Mouse (Mus musculus) G1E (cell line): Measurements from ENCODE around the gene Hist1h2ah. TPM values are rescaled to one million over a fixed set of nuclear protein-coding genes. Genes with fewer than 3 reads are reported as not detected.

ENCODE experiments used
- ATAC-seq: 2 replicates; pipeline ENCODE4 v1.8.0; 2016; ENCODE audit warnings: mild to moderate bottlenecking; ENCODE audit not compliant: insufficient number of reproducible peaks, poor library complexity, low FRiP score, severe bottlenecking; ENCODE audit errors: extremely low read depth
- DNase-seq: peaks from one replicate; pipeline ENCODE4 v3.0.0; 2012; ENCODE audit warnings: low spot score
- H3K27me3 ChIP-seq: 2 replicates; pipeline ENCODE4 v1.6.1; 2012; ENCODE audit warnings: mild to moderate bottlenecking, low read length, inconsistent platforms; ENCODE audit not compliant: insufficient read depth
- H3K36me3 ChIP-seq: replicated peaks from 2 replicates; pipeline ENCODE3; 2012; ENCODE audit warnings: mild to moderate bottlenecking, inconsistent platforms
- H3K4me1 ChIP-seq: 2 replicates; pipeline ENCODE4 v1.6.1; 2012; ENCODE audit warnings: low read depth, low read length, inconsistent platforms, mixed read lengths; ENCODE audit not compliant: insufficient read depth
- H3K4me3 ChIP-seq: 2 replicates; pipeline ENCODE4 v1.5.1; 2012; ENCODE audit warnings: low read depth, mild to moderate bottlenecking, inconsistent platforms, low read length, moderate library complexity, mixed read lengths
- H3K9me3 ChIP-seq: replicated peaks from 2 replicates; pipeline ENCODE4 v1.6.1; 2012; ENCODE audit warnings: inconsistent platforms
- CTCF ChIP-seq: IDR thresholded peaks from 2 replicates; pipeline ENCODE4 v1.5.1; 2012; ENCODE audit warnings: low read depth, low read length, inconsistent platforms, mixed read lengths
- GATA1 ChIP-seq: IDR thresholded peaks from 2 replicates; pipeline ENCODE4 v1.6.1; 2012; ENCODE audit warnings: borderline replicate concordance, low read length, inconsistent platforms, mixed read lengths
- GATA2 ChIP-seq: IDR thresholded peaks from 2 replicates; pipeline ENCODE4 v1.6.1; 2012; ENCODE audit warnings: low read depth, low read length, inconsistent platforms, borderline replicate concordance
- POLR2AphosphoS5 ChIP-seq: IDR thresholded peaks from 2 replicates; pipeline ENCODE4 v1.6.1; 2012; ENCODE audit warnings: low read depth, low read length, inconsistent platforms; ENCODE audit not compliant: insufficient replicate concordance
- TAL1 ChIP-seq: conservative IDR thresholded peaks from 2 replicates; pipeline ENCODE4 v1.6.1; 2012; ENCODE audit warnings: low read depth, low read length, inconsistent platforms, mixed read lengths
- polyA plus RNA-seq: library from polyadenylated mRNA; stranded (reverse); fragments of >175 nt; gene quantifications from 2 replicates; pipeline ENCODE4 v1.2.3, GENCODE M21; 2012
- total RNA-seq, 2 experiments: library from RNA; stranded (forward) in 1 of 2; stranded (reverse) in 1 of 2; fragments of 200-1000 nt in 1 of 2; fragments of >200 nt in 1 of 2; fragmentation: Nextera tagmentation in 1 of 2; gene quantifications; 2 replicates each; pipeline ENCODE4 v1.2.3; 2014 to 2017

The Hist1h2ah gene
- total and polyA plus RNA-seq, 3 experiments: 177 to 5,681 (median 2,043) TPM

- no peaks in the 10 kb centered on the region for H3K9me3 ChIP-seq
- no peak for TF ChIP-seq POLR2AphosphoS5
- TF ChIP-seq CTCF: no peak
- TF ChIP-seq GATA2: no peak
- no peak for TF ChIP-seq TAL1
- no peak for TF ChIP-seq GATA1
- ATAC-seq (no peak), DNase-seq (no peak)
- H3K27me3 ChIP-seq: peaks cover 90% of the 10 kb centered on the region
- peak overlapping the region; percentile 70 for H3K4me3 ChIP-seq
- no peaks in the 10 kb centered on the region for H3K36me3 ChIP-seq
- peaks cover 30% of the 10 kb centered on the region for H3K4me1 ChIP-seq
These were observed 28.8 kb downstream of the Hist1h2ah start for GRCm38 (mm10) chr13:22006334-22007120.

- ATAC-seq: peak; percentile 55; the same call in 1 of the 2 replicates
- Histone ChIP-seq H3K4me3 (peak overlapping the region; percentile 70), H3K27me3 (peaks cover 91% of the 10 kb centered on the region), H3K4me1 (peaks cover 36% of the 10 kb centered on the region), H3K9me3 (no peaks in the 10 kb centered on the region), H3K36me3 (no peaks in the 10 kb centered on the region)
- no peak for TF ChIP-seq TAL1
- no peak for TF ChIP-seq GATA1
- no peak for DNase-seq
These were observed 29.6 kb downstream of the Hist1h2ah start for GRCm38 (mm10) chr13:22005605-22006333.

- Histone ChIP-seq H3K27me3 (peaks cover 90% of the 10 kb centered on the region), H3K36me3 (no peaks in the 10 kb centered on the region), H3K9me3 (no peaks in the 10 kb centered on the region), H3K4me3 (no peak overlapping the region), H3K4me1 (peaks cover 40% of the 10 kb centered on the region)
- ATAC-seq (no peak), DNase-seq (no peak)
- TF ChIP-seq CTCF: no peak
- TF ChIP-seq GATA2: no peak
- TF ChIP-seq POLR2AphosphoS5: no peak
- TF ChIP-seq GATA1: no peak
These were observed 33.5 kb downstream of the Hist1h2ah start for GRCm38 (mm10) chr13:22001823-22002222.

- H3K4me3 ChIP-seq: no peak overlapping the region
- peaks cover 88% of the 10 kb centered on the region for H3K27me3 ChIP-seq
- no peaks in the 10 kb centered on the region for H3K36me3 ChIP-seq
- no peak for ATAC-seq
- H3K4me1 ChIP-seq: peaks cover 37% of the 10 kb centered on the region
- H3K9me3 ChIP-seq: no peaks in the 10 kb centered on the region
- no peak for DNase-seq
- TF ChIP-seq CTCF: no peak
- no peak for TF ChIP-seq GATA2
- no peak for TF ChIP-seq GATA1
- no peak for TF ChIP-seq POLR2AphosphoS5
- TF ChIP-seq TAL1: no peak
These were observed 34.0 kb downstream of the Hist1h2ah start for GRCm38 (mm10) chr13:22001346-22001745.

- ATAC-seq: no peak
- H3K27me3 ChIP-seq: peaks cover 78% of the 10 kb centered on the region
These were observed 36.2 kb downstream of the Hist1h2ah start for GRCm38 (mm10) chr13:21999147-21999546.

GRCm38 (mm10) chr13:21998412-21998811 is 37.0 kb downstream of the Hist1h2ah start:
- DNase-seq: no peak
- Histone ChIP-seq H3K9me3 (no peaks in the 10 kb centered on the region), H3K4me1 (peaks cover 40% of the 10 kb centered on the region), H3K36me3 (no peaks in the 10 kb centered on the region), H3K4me3 (no peak overlapping the region), H3K27me3 (peaks cover 71% of the 10 kb centered on the region)
- ATAC-seq: no peak
- TF ChIP-seq CTCF: no peak
- TF ChIP-seq TAL1: no peak
- TF ChIP-seq POLR2AphosphoS5: no peak
- no peak for TF ChIP-seq GATA1
- no peak for TF ChIP-seq GATA2

More at GRCm38 (mm10) chr13:21999147-21999546, 36.2 kb downstream of the Hist1h2ah start:
- H3K4me1 ChIP-seq: peaks cover 36% of the 10 kb centered on the region
- H3K9me3 ChIP-seq: no peaks in the 10 kb centered on the region
- no peak overlapping the region for H3K4me3 ChIP-seq
- TF ChIP-seq POLR2AphosphoS5 (no peak), GATA2 (no peak), CTCF (no peak), TAL1 (no peak), GATA1 (no peak)
- no peak for DNase-seq
- H3K36me3 ChIP-seq: no peaks in the 10 kb centered on the region
